8 mouse cellular contexts compared by ENCODE assay signal in the genomic region with DNA sequence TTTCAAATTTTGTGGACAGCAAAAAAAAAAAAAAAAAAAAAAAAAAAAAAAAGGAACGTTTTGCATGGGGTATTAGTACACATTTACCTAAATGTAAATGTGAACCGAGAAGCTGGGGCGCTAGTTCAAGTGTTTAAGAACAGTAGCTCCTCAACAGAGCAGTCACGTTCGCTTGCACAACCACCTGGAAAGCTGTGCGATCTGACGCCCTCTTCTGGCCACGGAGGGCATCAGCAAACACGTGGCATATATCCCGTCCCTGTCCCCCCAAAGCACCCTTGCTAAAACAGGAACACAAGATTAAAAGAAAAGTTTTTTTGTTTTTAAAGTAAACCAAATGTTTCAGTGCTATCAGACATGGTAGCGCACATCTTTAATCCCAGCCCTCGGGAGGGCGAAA. TPM values are rescaled to one million over a fixed set of nuclear protein-coding genes. Genes with fewer than 3 reads are reported as not detected.
DNase-seq lines count a peak whose midpoint lies in the region; ATAC-seq lines count a peak whose summit lies in the region.

No protein-coding gene starts in this region.

- DNase-seq in urinary bladder, postnatal 25 days (ENCODE audit: low spot score) = peak; percentile 19
- DNase-seq in urinary bladder, postnatal 36 days (ENCODE audit: low spot score in 2 of 2) = no peak
- DNase-seq in c-Kit-positive CD71-positive TER-119-negative erythroid progenitor cells, embryonic 14.5 days (ENCODE audit: low read depth) = peak; percentile 64
- peak; percentile 30 to 64 for DNase-seq in kidney, postnatal 36 days

- no peaks in the 10 kb centered on the region for H3K27me3 ChIP-seq in heart, embryonic 11.5 days (ENCODE audit: control insufficient read depth, insufficient read depth, low read length)
- no peaks in the 10 kb centered on the region for H3K27me3 ChIP-seq in stomach, embryonic 14.5 days (ENCODE audit: control insufficient read depth, insufficient read depth, low read length)

- peaks cover 4% of the 10 kb centered on the region for H3K36me3 ChIP-seq in heart, embryonic 11.5 days (ENCODE audit: control insufficient read depth, insufficient read depth, low read length)
- H3K36me3 ChIP-seq in stomach, embryonic 14.5 days (ENCODE audit: control insufficient read depth, insufficient read depth, low read length) = peaks cover 12% of the 10 kb centered on the region

- peak overlapping the region; percentile 89 for H3K4me3 ChIP-seq in heart, embryonic 11.5 days (ENCODE audit: low read depth, low read length)
- H3K4me3 ChIP-seq in stomach, embryonic 14.5 days (ENCODE audit: low read depth, low read length) = peak overlapping the region; percentile 96

- H3K9me3 ChIP-seq in heart, embryonic 11.5 days (replicated peaks; ENCODE audit: control insufficient read depth, low read length) = no peaks in the 10 kb centered on the region
- no peaks in the 10 kb centered on the region for H3K9me3 ChIP-seq in stomach, embryonic 14.5 days (ENCODE audit: control insufficient read depth, low read depth, low read length)

- peak overlapping the region; percentile 90 for H3K9ac ChIP-seq in heart, embryonic 11.5 days (ENCODE audit: low read depth, low read length)
- peak overlapping the region; percentile 71 for H3K9ac ChIP-seq in stomach, embryonic 14.5 days (replicated peaks; ENCODE audit: low read depth, low read length)

- ATAC-seq in heart, embryonic 11.5 days (replicated peaks; ENCODE audit: insufficient number of reproducible peaks, low FRiP score, low TSS enrichment) = no peak
- peak; percentile 48 for ATAC-seq in megakaryocyte-erythroid progenitor cell, adult 5-6 weeks (replicated peaks; ENCODE audit: low FRiP score, low TSS enrichment, poor library complexity, severe bottlenecking)
- no peak for ATAC-seq in stomach, embryonic 14.5 days (ENCODE audit: insufficient number of reproducible peaks, insufficient read depth, low FRiP score, low read depth)
- ATAC-seq in monocyte, adult 5-6 weeks (replicated peaks; ENCODE audit: insufficient number of reproducible peaks, low FRiP score, low TSS enrichment, poor library complexity, severe bottlenecking) = no peak

- H3K4me2 ChIP-seq in heart, embryonic 11.5 days = peak overlapping the region; percentile 78
- peak overlapping the region; percentile 45 for H3K4me2 ChIP-seq in stomach, embryonic 14.5 days (replicated peaks; ENCODE audit: low read depth, low read length)

- H3K4me1 ChIP-seq in heart, embryonic 11.5 days (ENCODE audit: control insufficient read depth, insufficient read depth, low read length) = peaks cover 16% of the 10 kb centered on the region
- H3K4me1 ChIP-seq in stomach, embryonic 14.5 days (ENCODE audit: control insufficient read depth, insufficient read depth, low read length) = peaks cover 14% of the 10 kb centered on the region

- peak overlapping the region; percentile 96 for H3K27ac ChIP-seq in heart, embryonic 11.5 days (ENCODE audit: low read depth, low read length)
- H3K27ac ChIP-seq in stomach, embryonic 14.5 days (ENCODE audit: low read length) = peak overlapping the region; percentile 96

- WGBS in heart, embryonic 11.5 days (ENCODE audit: insufficient replicate concordance) = 25% methylated on average over 13 of the region's 13 CpGs
- WGBS in stomach, embryonic 14.5 days = 25% methylated on average over 13 of the region's 13 CpGs

RNA-seq across cellular contexts. Expression of a gene that starts 1.0 kb away (rescaled TPM):
- 67.7 and 68.3 TPM in 2 replicates for polyA plus RNA-seq in heart, embryonic 11.5 days (2014; fragmentation: Nextera tagmentation; extraction: Ambion mirVana)
- 75.8 and 103 TPM in 2 replicates for total RNA-seq in megakaryocyte-erythroid progenitor cell, adult 5-6 weeks (2014; fragmentation: Nextera tagmentation)
- total RNA-seq in megakaryocyte-erythroid progenitor cell, adult 5-6 weeks (2017) = 74.3 and 77.6 TPM in 2 replicates
- polyA plus RNA-seq in stomach, embryonic 14.5 days (2014; fragmentation: Nextera tagmentation; extraction: Ambion mirVana) = 109 and 112 TPM in 2 replicates
- 52.8 to 83.9 TPM (median 66.9 TPM) in 3 replicates for total RNA-seq in monocyte, adult 5-6 weeks (2017)

RNA-seq across cellular contexts. Expression of a gene that starts 23.5 kb away (rescaled TPM):
- polyA plus RNA-seq in heart, embryonic 11.5 days (2014; fragmentation: Nextera tagmentation; extraction: Ambion mirVana) = 78.2 and 90.4 TPM in 2 replicates
- 24.2 and 31.7 TPM in 2 replicates for total RNA-seq in megakaryocyte-erythroid progenitor cell, adult 5-6 weeks (2014; fragmentation: Nextera tagmentation)
- 74.8 and 110 TPM in 2 replicates for total RNA-seq in megakaryocyte-erythroid progenitor cell, adult 5-6 weeks (2017)
- 99.3 and 103 TPM in 2 replicates for polyA plus RNA-seq in stomach, embryonic 14.5 days (2014; fragmentation: Nextera tagmentation; extraction: Ambion mirVana)
- 103 to 128 TPM (median 128 TPM) in 3 replicates for total RNA-seq in monocyte, adult 5-6 weeks (2017)

RNA-seq across cellular contexts. Expression of a gene that starts 23.6 kb away (rescaled TPM):
- 199 and 217 TPM in 2 replicates for polyA plus RNA-seq in heart, embryonic 11.5 days (2014; fragmentation: Nextera tagmentation; extraction: Ambion mirVana)
- 224 and 246 TPM in 2 replicates for total RNA-seq in megakaryocyte-erythroid progenitor cell, adult 5-6 weeks (2014; fragmentation: Nextera tagmentation)
- 650 and 683 TPM in 2 replicates for total RNA-seq in megakaryocyte-erythroid progenitor cell, adult 5-6 weeks (2017)
- polyA plus RNA-seq in stomach, embryonic 14.5 days (2014; fragmentation: Nextera tagmentation; extraction: Ambion mirVana) = 209 and 231 TPM in 2 replicates
- 241 to 264 TPM (median 246 TPM) in 3 replicates for total RNA-seq in monocyte, adult 5-6 weeks (2017)

RNA-seq across cellular contexts. Expression of a gene that starts 51.9 kb away (rescaled TPM):
- polyA plus RNA-seq in heart, embryonic 11.5 days (2014; fragmentation: Nextera tagmentation; extraction: Ambion mirVana) = 5.9 and 7.9 TPM in 2 replicates
- total RNA-seq in megakaryocyte-erythroid progenitor cell, adult 5-6 weeks (2014; fragmentation: Nextera tagmentation) = not detected in 2 replicates
- not detected in 2 replicates for total RNA-seq in megakaryocyte-erythroid progenitor cell, adult 5-6 weeks (2017)
- 1.6 TPM in 1 of 2 replicates, not detected in the other for polyA plus RNA-seq in stomach, embryonic 14.5 days (2014; fragmentation: Nextera tagmentation; extraction: Ambion mirVana)
- not detected in 3 replicates for total RNA-seq in monocyte, adult 5-6 weeks (2017)

Comparison
In these comparisons a context has a peak if more than half of its experiments do, and no peak if none do; other contexts are left out.
1. DNase-seq: peak in urinary bladder, postnatal 25 days (single experiment), c-Kit-positive CD71-positive TER-119-negative erythroid progenitor cells, embryonic 14.5 days (single experiment) and kidney, postnatal 36 days (2 of 2); none in urinary bladder, postnatal 36 days (0 of 2).